Mouse (Mus musculus): ENCODE results near the gene Olfr555.
"Not testable (repeated sequence)": the region's sequence is repeated elsewhere in the genome, so short reads cannot be mapped to it uniquely, and the experiment has no call there.

Olfr555 gene

GRCm38 (mm10) chr7:102658523-102658922 lies at the start of gene Olfr555:
Gene Olfr555 (plus strand): TSS chr7:102658823.
- no peak for DNase-seq (ENCODE audit: low spot score in 2 of 2)

- DNase-seq (ENCODE audit: low spot score in 2 of 2), result no peak
Measured at GRCm38 (mm10) chr7:102618118-102618517, 40.5 kb upstream of the Olfr555 start, which contains the start of gene Olfr553. Gene Olfr553 (minus strand): TSS chr7:102618218.

GRCm38 (mm10) chr7:102619608-102620007 lies 39.0 kb upstream of the Olfr555 start:
- DNase-seq (ENCODE audit: low spot score in 2 of 2), result no peak

- DNase-seq (ENCODE audit: low spot score in 2 of 2), result not testable (repeated sequence)
Measured at GRCm38 (mm10) chr7:102620368-102620767, 38.3 kb upstream of the Olfr555 start.

GRCm38 (mm10) chr7:102636665-102637064 lies 22.0 kb upstream of the Olfr555 start:
- peak; percentile 16 to 59 for DNase-seq (ENCODE audit: low spot score in 2 of 2)

- DNase-seq (ENCODE audit: low spot score in 2 of 2), result no peak
Measured at GRCm38 (mm10) chr7:102638132-102638531, 20.5 kb upstream of the Olfr555 start, which contains the start of gene Olfr554. Gene Olfr554 (plus strand): TSS chr7:102638432.

- DNase-seq (ENCODE audit: low spot score in 2 of 2), result not testable (repeated sequence)
Measured at GRCm38 (mm10) chr7:102644945-102645344, 13.7 kb upstream of the Olfr555 start.

GRCm38 (mm10) chr7:102664599-102664998 lies 6.0 kb downstream of the Olfr555 start, which contains the start of gene Olfr556:
Gene Olfr556 (plus strand): TSS chr7:102664899.
- DNase-seq (ENCODE audit: low spot score in 2 of 2), result no peak

GRCm38 (mm10) chr7:102665378-102665777 lies 6.8 kb downstream of the Olfr555 start:
- no peak for DNase-seq (ENCODE audit: low spot score in 2 of 2)

- no peak for DNase-seq (ENCODE audit: low spot score in 2 of 2)
Measured at GRCm38 (mm10) chr7:102676225-102676624, 17.6 kb downstream of the Olfr555 start.

GRCm38 (mm10) chr7:102681916-102682315 lies 23.3 kb downstream of the Olfr555 start:
- DNase-seq (ENCODE audit: low spot score in 2 of 2), result no peak

- DNase-seq (ENCODE audit: low spot score in 2 of 2), result peak; percentile 57 to 87
Measured at GRCm38 (mm10) chr7:102686944-102687501, 28.4 kb downstream of the Olfr555 start, which contains the start of gene Trim68. Gene Trim68 (minus strand): TSS chr7:102687327.

- DNase-seq (ENCODE audit: low spot score in 2 of 2), result peak in 1 of 2 experiments; percentile 49
Measured at GRCm38 (mm10) chr7:102695358-102696125, 36.9 kb downstream of the Olfr555 start, which contains the start of gene Olfr557. Gene Olfr557 (plus strand): TSS chr7:102695910.

- no peak for DNase-seq (ENCODE audit: low spot score in 2 of 2)
Measured at GRCm38 (mm10) chr7:102698461-102698860, 39.8 kb downstream of the Olfr555 start.

- no peak for DNase-seq (ENCODE audit: low spot score in 2 of 2)
Measured at GRCm38 (mm10) chr7:102701915-102702314, 43.3 kb downstream of the Olfr555 start, which contains the start of gene Olfr558. Gene Olfr558 (plus strand): TSS chr7:102702215.
